Mouse (Mus musculus) midbrain, postnatal 0 days (tissue): ENCODE results near the gene Tiam2. TPM values are rescaled to one million over a fixed set of nuclear protein-coding genes. Genes with fewer than 3 reads are reported as not detected.

Experiments
- ATAC-seq: fragments of 200-750 bp; cut with Nextera tagmentation; 2 replicates; pipeline ENCODE4 v1.8.0; 2017; ENCODE audit warnings: moderate number of reproducible peaks, mild to moderate bottlenecking, moderate TSS enrichment, moderate library complexity; ENCODE audit not compliant: low FRiP score
- DNase-seq: peaks from one replicate; pipeline ENCODE4 v3.0.0-alpha.2; 2015; ENCODE audit warnings: low spot score
- H3K27ac ChIP-seq: fragments of 300-500 bp; sonication (generic); 2 replicates; pipeline ENCODE4 v1.5.1; 2014; ENCODE audit warnings: low read depth, mild to moderate bottlenecking, low read length, mixed read lengths
- H3K27me3 ChIP-seq: fragments of 300-500 bp; sonication (generic); 2 replicates; pipeline ENCODE4 v1.6.1; 2014; ENCODE audit warnings: low read length, control low read depth, mixed read lengths; ENCODE audit not compliant: insufficient read depth
- H3K36me3 ChIP-seq: fragments of 300-500 bp; sonication (generic); 2 replicates; pipeline ENCODE4 v1.6.1; 2014; ENCODE audit warnings: low read length, control low read depth, mixed read lengths; ENCODE audit not compliant: insufficient read depth
- H3K4me1 ChIP-seq: fragments of 300-500 bp; sonication (generic); 2 replicates; pipeline ENCODE4 v1.6.1; 2014; ENCODE audit warnings: mild to moderate bottlenecking, control low read depth, antibody characterized with exemption, low read length, mixed read lengths; ENCODE audit not compliant: insufficient read depth
- H3K4me2 ChIP-seq: fragments of 300-500 bp; sonication (generic); 2 replicates; pipeline ENCODE4 v1.6.1; 2014; ENCODE audit warnings: low read depth, mild to moderate bottlenecking, low read length, mixed read lengths; ENCODE audit not compliant: poor library complexity, severe bottlenecking
- H3K4me3 ChIP-seq: fragments of 300-500 bp; sonication (generic); 2 replicates; pipeline ENCODE4 v1.5.1; 2014; ENCODE audit warnings: low read depth, mild to moderate bottlenecking, low read length, moderate library complexity
- H3K9ac ChIP-seq: fragments of 300-500 bp; sonication (generic); replicated peaks from 2 replicates; pipeline ENCODE4 v1.6.1; 2014; ENCODE audit warnings: mild to moderate bottlenecking, low read length, moderate library complexity, mixed read lengths; ENCODE audit not compliant: poor library complexity, severe bottlenecking
- H3K9me3 ChIP-seq: fragments of 300-500 bp; sonication (generic); 2 replicates; pipeline ENCODE4 v1.6.1; 2016; ENCODE audit warnings: low read length, control low read depth
- CTCF ChIP-seq: IDR thresholded peaks from 2 replicates; pipeline ENCODE4 v1.5.1; 2016; ENCODE audit warnings: antibody characterized with exemption, mild to moderate bottlenecking
- WGBS: fragments of 180-500 bp; shearing (Covaris S2); extraction: QIAGEN DNeasy Blood & Tissue Kit; methylation state at CpG from one replicate; pipeline ENCODE4 v1.1.7; 2014; 5-methylcytosine and 5-hydroxymethylcytosine counted together
- polyA plus RNA-seq: library from polyadenylated mRNA; unstranded; fragments of >200 nt; fragmentation: Nextera tagmentation; extraction: Ambion mirVana; gene quantifications from 2 replicates; pipeline ENCODE4 v1.2.1, GENCODE M21; 2015
- total RNA-seq: library from RNA; depleted of rRNA; stranded (reverse); fragments of >200 nt; gene quantifications from 2 replicates; pipeline ENCODE4 v1.2.3, GENCODE M21; 2014

Gene Tiam2
- total and polyA plus RNA-seq, 2 experiments from 2014 or later, result 1.7 to 6.9 TPM

- H3K9me3 ChIP-seq, result no peaks in the 10 kb centered on the region
- H3K27me3 ChIP-seq, result no peaks in the 10 kb centered on the region
- H3K27ac ChIP-seq, result no peak overlapping the region
- no peaks in the 10 kb centered on the region for H3K36me3 ChIP-seq
- no peak overlapping the region for H3K9ac ChIP-seq
- TF ChIP-seq CTCF, result no peak
- WGBS, result 92% methylated on average over 4 of the region's 4 CpGs
- DNase-seq, result no peak
- no peaks in the 10 kb centered on the region for H3K4me1 ChIP-seq
- no peak overlapping the region for H3K4me2 ChIP-seq
- no peak overlapping the region for H3K4me3 ChIP-seq
- no peak for ATAC-seq
Measured at GRCm38 (mm10) chr17:3420148-3420547, 93.8 kb downstream of the Tiam2 start.

- no peak overlapping the region for H3K27ac ChIP-seq
- no peaks in the 10 kb centered on the region for H3K4me1 ChIP-seq
- no peak for ATAC-seq
- H3K9me3 ChIP-seq, result no peaks in the 10 kb centered on the region
- no peaks in the 10 kb centered on the region for H3K36me3 ChIP-seq
- no peak overlapping the region for H3K9ac ChIP-seq
- no peak for TF ChIP-seq CTCF
- H3K4me3 ChIP-seq, result no peak overlapping the region
- no peak overlapping the region for H3K4me2 ChIP-seq
- 67% methylated on average over 2 of the region's 2 CpGs for WGBS
- peak; percentile 19 for DNase-seq
- no peaks in the 10 kb centered on the region for H3K27me3 ChIP-seq
Measured at GRCm38 (mm10) chr17:3423416-3423815, 97.0 kb downstream of the Tiam2 start.

- no peak for ATAC-seq
- no peak overlapping the region for H3K4me2 ChIP-seq
- DNase-seq, result no peak
- H3K36me3 ChIP-seq, result no peaks in the 10 kb centered on the region
- no peak overlapping the region for H3K9ac ChIP-seq
- no peak for TF ChIP-seq CTCF
- no peak overlapping the region for H3K27ac ChIP-seq
- 94% methylated on average over 9 of the region's 9 CpGs for WGBS
- H3K9me3 ChIP-seq, result no peaks in the 10 kb centered on the region
- no peak overlapping the region for H3K4me3 ChIP-seq
- H3K4me1 ChIP-seq, result no peaks in the 10 kb centered on the region
- H3K27me3 ChIP-seq, result no peaks in the 10 kb centered on the region
Measured at GRCm38 (mm10) chr17:3428659-3429058, 102.3 kb downstream of the Tiam2 start.

GRCm38 (mm10) chr17:3432590-3433498, 106.5 kb downstream of the Tiam2 start:
- ATAC-seq (no peak), DNase-seq (no peak)
- H3K36me3 ChIP-seq, result no peaks in the 10 kb centered on the region
- no peaks in the 10 kb centered on the region for H3K4me1 ChIP-seq
- H3K9me3 ChIP-seq, result no peaks in the 10 kb centered on the region
- H3K4me2 ChIP-seq, result no peak overlapping the region
- no peak overlapping the region for H3K9ac ChIP-seq
- H3K4me3 ChIP-seq, result no peak overlapping the region
- H3K27ac ChIP-seq, result no peak overlapping the region
- WGBS, result 71% methylated on average over 10 of the region's 10 CpGs
- no peak for TF ChIP-seq CTCF
- no peaks in the 10 kb centered on the region for H3K27me3 ChIP-seq

- ATAC-seq (no peak), DNase-seq (no peak)
- Histone ChIP-seq H3K4me3 (no peak overlapping the region), H3K9ac (no peak overlapping the region), H3K4me2 (no peak overlapping the region), H3K9me3 (no peaks in the 10 kb centered on the region), H3K36me3 (no peaks in the 10 kb centered on the region), H3K27ac (no peak overlapping the region), H3K4me1 (no peaks in the 10 kb centered on the region), H3K27me3 (no peaks in the 10 kb centered on the region)
- WGBS, result 93% methylated on average over 3 of the region's 3 CpGs
- TF ChIP-seq CTCF, result peak; percentile 48
Measured at GRCm38 (mm10) chr17:3433521-3434271, 107.3 kb downstream of the Tiam2 start.

- H3K4me3 ChIP-seq, result no peak overlapping the region
- no peaks in the 10 kb centered on the region for H3K4me1 ChIP-seq
- no peak overlapping the region for H3K4me2 ChIP-seq
- no peaks in the 10 kb centered on the region for H3K36me3 ChIP-seq
- no peaks in the 10 kb centered on the region for H3K27me3 ChIP-seq
- H3K9me3 ChIP-seq, result no peaks in the 10 kb centered on the region
- H3K9ac ChIP-seq, result no peak overlapping the region
- ATAC-seq (no peak), DNase-seq (no peak)
- no peak overlapping the region for H3K27ac ChIP-seq
- no peak for TF ChIP-seq CTCF
- WGBS, result 95% methylated on average over 1 of the region's 1 CpGs
Measured at GRCm38 (mm10) chr17:3435299-3435698, 108.9 kb downstream of the Tiam2 start.
